Mouse (Mus musculus) retina, postnatal 1 day (tissue): ENCODE results near the gene Dapl1.

Experiments used
- DNase-seq: peaks from one replicate; pipeline ENCODE4 v3.0.0-alpha.2; 2012

Gene Dapl1

DNA sequence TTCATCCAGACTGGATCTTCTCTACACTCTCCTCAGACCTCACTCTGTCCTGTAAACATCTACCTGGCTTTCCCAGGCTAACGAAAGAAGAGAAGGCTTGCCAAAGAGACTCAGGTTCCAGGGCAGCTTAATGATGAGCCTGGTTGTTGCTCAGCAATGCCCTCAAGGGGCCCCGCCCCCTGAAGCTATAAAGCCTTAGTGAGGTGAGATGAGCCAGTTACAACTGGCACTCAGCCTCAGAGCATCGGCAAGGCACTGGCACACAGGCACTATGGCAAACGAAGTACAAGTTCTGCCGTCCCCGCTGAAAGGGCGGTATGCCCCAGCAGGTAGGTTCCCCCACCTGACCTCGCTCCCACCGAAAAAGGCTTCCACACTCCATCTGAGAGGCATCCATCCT lies at the start of gene Dapl1:
TSS of gene Dapl1 (plus strand) at position 216 of the 400 bp plus-strand sequence.
- DNase-seq, result peak; percentile 94

DNA sequence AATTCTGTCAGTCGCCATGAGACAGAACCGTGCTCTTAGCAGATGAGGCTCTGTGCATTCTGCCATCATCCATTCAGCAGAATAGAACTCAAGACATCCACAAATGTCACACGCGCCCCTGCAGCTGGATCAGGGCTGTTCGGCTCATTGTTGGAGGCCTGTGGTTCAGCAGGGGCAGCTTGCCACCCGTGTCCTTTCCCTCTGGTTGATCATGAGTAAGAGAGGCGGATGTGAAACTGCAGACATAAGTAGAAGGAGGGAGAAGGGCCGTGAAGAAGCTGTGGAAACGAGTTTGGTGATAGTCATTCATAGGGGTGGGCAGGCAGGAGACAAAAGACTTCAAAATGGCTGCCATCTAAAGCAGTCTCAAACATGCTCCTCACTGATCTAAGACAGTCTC lies 49.6 kb upstream of the Dapl1 start:
- DNase-seq, result no peak

DNA sequence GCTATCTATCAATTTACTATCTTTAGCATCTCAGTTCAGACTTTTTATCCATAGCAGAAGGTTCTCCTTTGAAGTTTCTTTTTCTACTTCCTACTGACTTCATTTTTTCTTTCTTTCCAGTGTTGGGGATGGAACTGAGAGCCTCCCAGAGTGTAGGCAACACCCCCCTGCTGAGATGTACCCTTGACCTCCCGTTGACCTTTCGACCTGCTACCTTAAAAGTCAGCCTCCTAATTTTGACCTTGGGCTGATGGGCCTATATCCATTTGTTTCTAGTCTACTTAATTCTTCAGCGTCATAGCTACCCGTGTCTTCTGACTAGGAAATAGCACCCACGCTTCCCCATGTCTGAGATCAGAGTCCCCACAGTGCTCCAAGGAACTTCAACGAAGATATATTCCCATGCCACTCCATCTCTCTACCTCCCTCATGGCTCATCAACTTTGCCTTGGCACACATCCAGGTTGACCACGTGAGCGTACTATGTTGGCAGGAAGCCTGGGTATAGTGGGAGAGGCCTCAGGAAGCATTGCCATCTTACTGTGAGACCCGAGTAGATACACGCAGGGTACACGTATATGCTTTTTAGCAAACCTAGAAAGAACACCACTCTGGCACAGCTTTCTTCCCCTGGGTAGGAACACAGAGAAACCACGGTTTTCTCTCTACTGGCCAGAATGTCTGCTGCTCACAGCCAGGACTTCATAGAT lies 46.6 kb upstream of the Dapl1 start:
- peak; percentile 93 for DNase-seq

DNA sequence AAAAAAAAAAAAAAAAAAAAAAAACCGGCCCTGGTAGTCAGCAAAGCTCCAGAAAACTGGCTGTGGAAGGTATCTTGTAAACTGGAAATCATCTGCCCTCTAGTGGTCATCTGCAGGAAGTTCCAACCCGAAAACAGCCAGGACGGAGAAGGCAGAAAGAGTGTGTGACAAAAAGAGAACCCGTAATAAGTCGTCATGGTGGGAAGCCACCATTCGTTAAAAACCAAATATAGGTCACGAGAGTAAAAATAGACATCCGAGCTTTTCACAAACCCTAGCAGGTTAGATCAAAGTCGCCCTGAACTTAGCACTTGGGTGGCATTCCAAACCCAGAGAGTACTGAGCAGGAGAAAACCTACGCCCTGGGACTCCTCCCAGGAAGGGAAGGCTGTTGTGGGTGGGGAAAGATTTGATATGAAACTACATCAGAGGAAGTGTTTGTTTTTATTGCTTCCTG lies 45.9 kb upstream of the Dapl1 start:
- peak; percentile 87 for DNase-seq

DNA sequence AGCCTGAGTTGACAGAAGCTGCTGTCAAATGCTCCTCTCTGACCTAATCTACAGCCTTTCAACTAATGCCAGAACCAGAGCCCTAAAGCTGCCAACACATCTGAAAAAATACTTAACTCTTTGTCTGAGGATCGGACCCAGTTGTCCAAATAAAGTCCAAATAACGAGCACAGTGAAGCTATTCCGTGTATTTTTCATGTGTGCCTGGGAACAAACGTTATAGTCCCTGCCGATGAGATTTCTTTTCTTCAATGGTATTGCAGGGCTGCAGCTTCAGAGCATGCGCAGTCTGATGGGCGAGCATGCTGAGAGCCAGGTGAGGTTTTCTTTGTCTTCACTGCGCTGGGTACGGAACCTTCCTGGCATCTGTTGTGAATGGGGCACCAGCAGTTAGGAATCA lies 44.6 kb upstream of the Dapl1 start:
- DNase-seq, result no peak

DNA sequence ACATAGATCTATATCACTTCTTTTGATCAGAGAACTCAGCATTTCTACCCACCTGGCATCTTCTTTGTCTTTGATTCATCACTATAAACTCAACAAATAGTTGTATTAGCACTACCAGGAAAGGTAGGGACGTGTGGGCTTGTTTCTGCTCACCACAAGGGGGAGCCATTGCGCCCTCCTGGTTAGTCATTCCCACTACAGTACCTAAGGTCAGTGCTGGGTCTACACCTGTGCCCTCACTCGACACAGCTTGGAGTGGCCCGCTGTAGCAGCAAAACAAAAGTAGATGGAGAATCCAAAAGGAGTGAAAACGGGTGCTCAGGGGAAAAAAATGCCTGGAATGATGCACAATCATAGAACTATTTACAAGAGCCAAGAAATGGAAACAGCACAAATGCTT lies 44.0 kb upstream of the Dapl1 start:
- peak; percentile 63 for DNase-seq

DNA sequence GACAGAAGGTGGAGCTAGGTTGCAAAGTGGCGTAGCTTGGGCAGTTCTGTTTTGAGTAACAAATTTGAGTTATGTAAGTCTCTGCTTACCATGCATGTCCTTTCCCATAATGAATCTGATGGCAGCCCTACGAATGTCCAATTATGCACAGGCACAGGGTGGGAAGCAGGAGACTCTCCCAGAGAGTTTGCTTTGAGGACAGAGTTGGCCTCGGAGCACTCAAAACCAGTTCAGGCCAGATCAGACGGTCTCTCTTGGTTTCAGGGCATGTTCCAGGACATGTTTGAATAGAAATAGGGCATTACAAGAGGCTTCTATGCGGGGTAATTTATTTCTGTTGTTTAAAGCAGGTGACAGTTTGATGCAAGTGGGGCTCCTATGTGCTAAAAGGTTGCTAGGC lies 42.8 kb upstream of the Dapl1 start:
- DNase-seq, result no peak

DNA sequence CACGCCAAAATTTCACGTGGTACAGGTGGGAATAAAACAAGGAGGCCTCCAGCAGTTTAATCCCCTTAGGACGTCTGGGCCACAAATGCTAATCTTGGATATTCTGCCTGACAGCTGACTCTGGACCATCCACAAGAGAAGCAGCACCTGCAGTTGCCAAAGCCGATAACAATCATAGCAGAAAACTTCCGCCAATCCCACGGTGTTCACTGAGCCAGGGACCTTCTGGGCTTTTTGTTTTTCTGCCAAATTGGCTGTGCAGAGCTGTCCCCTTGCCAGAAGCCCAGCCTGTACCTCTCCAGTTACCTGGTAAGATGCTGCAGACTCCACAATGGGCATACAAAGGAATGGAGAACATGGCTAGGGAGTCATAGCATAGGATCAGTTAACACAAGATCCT lies 37.8 kb upstream of the Dapl1 start:
- peak; percentile 22 for DNase-seq

DNA sequence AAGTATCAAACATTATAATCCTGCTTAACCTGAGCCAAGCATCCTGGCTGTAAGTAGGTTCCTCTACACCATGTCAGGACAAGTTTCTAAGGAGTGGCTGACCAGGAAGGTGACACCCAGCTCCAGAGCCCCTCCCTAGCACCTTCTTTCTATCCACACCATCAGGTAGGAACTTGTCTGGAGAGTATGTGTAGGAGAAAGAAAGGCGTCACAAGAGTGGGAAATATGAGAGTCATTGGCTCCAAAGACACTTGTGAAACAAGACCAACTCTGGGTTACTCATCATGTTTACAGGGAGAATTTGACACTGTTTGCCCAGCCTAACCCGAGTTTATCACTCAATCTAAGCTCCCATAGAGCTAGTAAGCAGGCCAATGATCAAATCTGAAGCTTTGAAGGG lies 36.7 kb upstream of the Dapl1 start:
- DNase-seq, result no peak

DNA sequence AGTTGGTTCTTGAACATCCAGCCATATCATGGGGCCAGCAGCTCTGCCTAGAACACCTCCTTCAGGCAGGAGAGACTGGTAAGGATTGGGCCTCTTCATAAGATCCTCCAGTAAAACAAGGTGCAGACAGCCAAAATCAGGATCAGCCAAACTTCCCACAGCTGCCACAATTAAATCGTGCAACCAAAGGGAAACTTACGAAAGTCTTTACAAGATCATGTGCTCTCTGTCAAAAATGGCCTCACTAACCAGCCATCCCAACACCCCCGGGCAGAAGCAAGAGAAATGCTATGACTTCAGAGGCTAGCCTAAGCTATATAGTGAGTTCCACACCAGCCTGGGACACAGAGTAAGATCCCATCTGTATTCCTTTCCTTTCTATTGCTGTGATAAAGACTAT lies 35.9 kb upstream of the Dapl1 start:
- DNase-seq, result no peak

DNA sequence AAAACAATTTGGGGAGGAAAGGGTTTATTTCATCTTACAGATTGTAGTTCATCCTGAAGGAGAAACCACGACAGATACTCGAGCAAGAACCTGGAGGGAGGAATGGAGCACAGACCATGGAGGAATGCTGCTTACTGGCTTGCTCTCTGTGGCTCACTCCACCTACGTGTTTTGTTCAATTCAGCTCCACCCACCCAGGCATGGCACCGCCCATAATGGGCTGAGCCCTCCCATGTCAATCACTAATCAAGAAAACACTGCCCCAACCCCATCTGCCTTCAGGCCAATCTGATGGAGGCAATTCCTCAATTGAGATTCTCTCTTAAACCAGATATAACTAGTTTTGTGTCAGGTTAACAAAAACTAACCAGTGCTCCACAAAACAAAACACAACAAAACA lies 35.5 kb upstream of the Dapl1 start:
- no peak for DNase-seq

DNA sequence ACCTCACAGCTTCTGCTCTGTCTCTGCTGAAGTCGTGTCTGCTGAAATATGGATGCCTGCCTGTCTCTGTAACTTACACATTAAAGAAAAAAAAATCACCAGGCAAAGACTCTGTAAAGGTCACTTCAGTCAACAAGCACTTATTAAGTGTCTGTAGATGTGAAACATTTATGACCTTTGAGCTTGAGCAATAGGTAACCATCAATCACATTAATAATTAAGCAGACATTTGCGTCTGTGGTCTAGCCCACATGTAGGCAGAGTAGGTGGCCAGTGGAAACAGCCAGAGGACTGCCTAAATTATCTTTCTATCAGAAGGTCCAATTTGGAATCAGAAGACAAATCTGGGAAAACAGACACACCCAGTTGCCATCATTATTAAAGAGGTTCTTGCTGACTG lies 32.8 kb upstream of the Dapl1 start:
- DNase-seq, result no peak

DNA sequence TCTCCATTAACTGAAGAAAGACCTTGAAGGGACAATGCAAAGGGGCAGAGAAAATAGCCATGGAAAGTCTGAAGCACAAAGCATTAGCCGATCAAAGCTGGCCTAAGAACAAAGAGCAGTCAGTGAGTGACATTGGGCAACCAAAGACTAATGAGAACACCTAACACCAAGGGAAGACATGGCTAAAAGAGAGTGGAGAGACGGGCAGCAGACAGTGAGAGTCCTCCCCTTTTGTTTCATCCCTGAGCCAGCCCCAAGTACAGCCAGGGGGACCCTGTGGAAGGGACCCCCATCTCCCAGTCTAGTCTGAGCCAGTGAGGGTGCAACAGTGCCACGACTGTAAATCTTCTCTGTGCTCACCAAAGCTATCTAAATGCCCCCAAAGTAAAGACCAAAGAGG lies 32.4 kb upstream of the Dapl1 start:
- DNase-seq, result peak; percentile 21

DNA sequence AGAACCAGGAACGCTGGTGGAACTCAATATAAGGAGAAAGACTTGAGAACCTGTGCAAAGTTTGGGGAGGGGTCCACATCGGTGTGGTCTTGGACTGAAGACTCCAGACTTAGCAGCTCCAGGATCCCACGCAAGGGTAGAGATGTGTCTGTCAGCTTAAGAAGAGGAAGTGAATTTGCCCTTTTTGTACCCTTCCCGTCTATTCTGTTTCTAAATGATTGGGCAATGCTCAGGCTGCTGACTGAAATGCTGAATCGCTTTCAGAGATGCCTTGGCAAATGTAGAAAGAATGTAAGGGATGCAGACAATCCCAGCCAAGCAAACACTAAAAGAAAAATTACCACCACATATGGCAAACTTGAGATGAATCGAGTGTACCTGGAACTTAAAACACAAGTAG lies 22.4 kb upstream of the Dapl1 start:
- DNase-seq, result no peak

DNA sequence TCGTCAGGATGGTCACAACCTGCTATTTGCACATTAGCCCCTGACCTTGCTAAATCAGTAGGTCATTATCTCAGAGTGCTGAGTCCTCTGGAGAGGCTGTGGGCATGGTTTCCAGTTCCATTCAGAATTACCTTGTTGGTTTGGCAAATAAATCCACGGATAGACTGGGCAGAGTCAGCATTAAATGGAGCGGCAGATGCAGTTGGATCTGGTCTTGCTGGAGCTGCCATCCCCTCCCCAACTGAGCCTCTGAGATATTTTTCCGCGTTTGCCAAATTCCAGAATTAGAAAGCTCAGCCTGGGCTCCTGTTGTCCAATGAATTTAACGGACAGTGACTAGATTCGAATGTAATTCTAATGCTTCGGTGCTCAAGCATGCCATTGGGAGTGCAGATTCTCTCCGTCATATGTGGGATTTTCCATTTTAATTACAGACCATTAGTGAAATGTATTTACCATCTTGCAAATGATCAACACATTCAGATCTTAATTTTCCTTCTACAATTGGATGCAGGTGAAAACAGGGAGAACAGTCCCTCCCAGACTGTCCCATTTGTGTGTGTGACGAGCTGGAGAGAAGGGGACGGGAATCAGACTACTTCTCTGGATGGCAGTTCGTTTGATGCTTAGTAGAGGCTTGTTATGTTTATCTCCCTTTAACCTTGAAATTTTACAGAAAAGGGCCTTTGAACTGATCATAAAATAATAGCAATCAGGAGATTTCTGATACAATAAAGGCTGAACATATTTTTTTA lies 20.8 kb upstream of the Dapl1 start:
- DNase-seq, result no peak

DNA sequence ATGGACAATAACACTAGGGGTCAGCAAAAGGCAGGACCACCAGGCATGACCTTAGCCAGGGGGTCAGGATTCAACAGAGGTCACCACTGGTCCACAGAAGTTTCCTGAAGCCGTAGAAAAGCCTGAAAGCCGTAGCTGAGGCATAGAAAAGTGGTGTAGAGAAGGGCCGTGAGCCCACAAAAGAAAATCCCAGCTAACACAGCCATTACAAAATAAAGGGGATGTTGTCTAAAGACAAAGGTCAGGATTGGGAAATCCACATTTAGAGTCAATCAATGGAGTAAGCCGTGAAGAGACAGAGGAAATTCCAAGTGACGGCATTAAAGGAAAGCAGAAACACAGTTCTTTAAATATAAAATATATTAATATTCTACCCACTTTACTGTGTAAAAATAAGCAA lies 18.8 kb upstream of the Dapl1 start:
- no peak for DNase-seq

DNA sequence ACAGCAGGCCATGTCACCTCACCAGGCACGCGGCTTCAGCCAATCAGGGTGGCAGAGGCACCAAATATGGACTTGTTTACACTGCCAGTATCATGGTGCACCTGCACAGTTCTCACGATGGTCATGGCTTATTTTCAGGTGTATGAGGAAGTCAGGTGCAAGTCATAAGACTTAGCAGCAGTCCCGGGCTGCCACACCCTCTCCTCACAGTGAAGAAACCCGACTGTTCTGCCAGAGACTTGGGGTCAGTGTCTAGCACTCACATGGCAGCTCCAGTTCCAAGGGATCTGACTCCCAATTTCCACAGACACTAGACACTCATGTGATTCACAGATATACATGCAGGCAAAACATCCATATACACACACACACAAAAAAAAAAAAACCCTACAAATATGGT lies 18.1 kb upstream of the Dapl1 start:
- no peak for DNase-seq

DNA sequence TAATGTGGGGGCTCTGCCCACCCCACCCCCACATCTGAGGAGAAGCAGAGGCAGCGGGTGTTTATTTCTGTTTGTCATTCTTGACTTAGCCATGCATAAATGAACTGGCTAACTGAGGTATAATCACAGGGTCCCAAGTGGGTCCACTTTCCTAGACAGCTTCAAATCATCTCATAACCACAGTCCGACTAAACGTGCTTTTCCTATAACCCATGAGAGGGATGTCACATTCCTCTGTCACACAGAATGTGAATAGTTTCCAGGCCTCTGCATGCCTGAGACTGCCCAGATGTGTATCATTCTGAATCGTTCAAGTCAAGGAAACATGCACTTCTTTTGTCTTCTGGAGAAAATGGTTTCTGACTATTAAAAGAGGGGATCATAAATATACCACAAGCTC lies 17.4 kb upstream of the Dapl1 start:
- DNase-seq, result no peak

DNA sequence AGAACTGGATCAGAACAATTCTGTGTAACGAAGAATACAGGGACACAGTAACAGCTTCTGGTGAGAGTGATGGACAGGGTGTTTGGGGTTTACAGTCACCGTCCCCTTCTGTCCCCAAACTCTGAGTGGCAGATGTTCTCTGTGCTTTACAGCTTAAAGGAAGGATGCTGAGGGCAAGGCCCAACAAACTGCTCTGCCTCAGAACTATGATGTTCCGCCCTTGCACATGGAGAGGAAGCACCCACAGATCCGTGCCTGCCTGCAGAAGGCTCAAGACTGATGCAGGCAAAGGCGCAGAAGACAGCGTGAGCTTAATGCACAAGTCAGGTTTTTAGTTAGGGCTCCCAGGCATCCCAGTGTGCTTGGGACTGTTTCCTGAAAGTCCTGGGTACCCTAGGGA lies 16.5 kb upstream of the Dapl1 start:
- DNase-seq, result no peak

DNA sequence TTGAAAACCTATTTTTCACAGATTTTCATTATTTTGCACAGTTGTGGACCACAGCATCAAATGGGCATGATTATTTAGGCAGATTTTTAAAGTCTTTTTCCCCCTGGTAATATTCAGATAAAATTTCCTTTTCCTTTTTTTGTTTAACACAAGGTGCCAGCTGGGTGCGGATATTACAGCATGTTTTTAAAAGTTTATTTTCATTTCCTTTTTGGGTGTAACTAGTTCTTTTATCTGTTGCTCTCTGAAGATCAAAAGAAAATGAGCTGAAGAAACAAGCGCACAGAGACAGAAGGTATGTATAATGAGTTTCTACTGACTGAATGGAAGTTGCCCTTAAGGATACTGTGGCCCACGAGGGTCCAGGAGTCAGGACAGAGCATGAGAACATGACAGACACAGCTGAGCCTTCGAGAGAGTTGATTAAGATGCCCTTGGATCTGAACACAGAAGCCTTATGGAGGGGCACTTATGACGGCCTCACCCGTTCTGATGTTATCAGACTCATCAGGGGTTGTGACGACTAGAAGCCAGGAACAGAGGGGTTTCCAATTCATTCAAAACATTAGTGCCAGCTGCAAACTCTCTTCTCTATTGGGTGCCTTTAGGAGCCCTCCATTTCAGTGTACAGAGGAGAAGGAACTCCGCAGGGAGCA lies 14.7 kb upstream of the Dapl1 start:
- no peak for DNase-seq

DNA sequence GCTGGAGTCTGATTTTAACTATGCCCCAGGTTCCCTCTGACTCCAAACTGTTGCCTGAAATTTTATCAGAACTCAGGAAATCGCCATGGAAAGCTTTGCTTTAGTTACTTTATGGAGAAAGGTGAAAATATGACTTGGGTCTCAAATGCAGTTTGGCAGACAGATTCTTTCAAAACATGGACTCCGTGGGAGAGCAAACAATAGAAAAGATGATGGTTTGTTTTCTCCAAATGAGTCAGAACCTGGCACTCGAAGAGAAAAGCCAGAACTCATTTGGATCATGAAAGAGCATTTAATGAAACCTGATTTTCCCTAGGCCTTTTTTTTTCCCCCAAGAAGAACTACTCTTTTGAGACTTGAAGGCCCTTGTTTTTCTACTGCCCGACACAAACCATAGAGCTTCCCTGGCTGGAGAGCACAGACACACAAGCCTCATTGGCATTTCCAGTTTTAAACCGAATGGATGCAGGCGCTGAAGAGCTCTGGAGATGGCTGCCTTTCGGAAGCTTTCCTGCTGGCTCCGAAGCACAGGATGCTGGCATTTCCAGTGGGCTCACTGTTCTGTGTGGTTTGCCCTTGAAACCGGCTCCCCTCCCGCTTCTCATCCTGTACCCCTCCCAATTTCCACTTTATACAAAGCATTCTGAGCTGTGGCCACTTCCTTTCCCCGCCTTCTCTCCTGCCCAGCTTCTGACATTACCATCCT lies 14.0 kb upstream of the Dapl1 start:
- DNase-seq, result no peak

DNA sequence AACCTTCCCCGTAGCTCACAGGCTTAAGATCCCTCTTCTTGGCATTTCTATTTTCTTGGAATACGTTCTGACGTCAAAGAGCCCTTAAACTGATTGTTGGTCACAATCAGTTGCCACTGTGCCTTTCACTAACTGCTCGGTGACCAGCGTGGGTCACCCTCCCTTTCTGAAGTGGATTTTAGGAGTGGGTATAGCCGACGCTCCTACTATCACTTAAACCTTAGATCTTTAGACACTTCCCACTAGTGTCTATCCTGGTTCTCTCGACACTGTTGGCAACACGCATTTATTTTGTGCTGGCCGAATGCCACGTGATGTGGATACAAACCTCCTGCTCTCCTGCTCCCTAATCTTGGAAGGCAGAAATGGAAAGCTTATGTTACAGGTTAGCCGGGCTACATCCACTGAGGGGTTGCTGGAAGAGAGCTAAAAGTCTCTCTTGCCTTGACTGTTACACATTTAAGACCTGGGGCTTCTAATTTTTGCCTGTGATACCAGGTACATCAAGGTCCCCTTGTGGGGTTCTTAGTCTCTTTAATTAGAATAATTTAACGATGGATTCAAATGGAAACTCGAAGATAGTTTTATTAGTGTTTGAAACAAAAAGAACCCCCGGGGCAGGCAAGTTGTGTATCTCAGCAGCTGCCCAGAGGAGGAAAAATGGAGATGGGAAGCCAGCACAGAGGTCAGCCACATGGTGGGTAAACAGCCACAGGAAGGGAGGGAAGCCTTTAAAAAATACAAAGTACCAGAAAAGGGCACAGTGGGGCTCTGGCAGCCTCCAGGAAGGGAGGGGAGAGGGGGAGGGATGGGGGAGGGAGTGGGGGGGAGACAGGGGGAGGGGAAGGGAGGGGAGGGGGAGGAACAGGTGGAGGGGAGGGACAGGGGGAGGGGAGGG lies 13.2 kb upstream of the Dapl1 start:
- DNase-seq, result no peak
